Mouse (Mus musculus): ENCODE results near the gene Cacna1b. TPM values are rescaled to one million over a fixed set of nuclear protein-coding genes. Genes with fewer than 3 reads are reported as not detected.

Cacna1b gene
- polyA plus RNA-seq, 1 experiment from 2014 or later = 0.05 TPM

- TF ChIP-seq CTCF (IDR thresholded peaks at IDR 0.05; ENCODE audit: low read depth) = no peak
- Histone ChIP-seq H3K36me3 (ENCODE audit: insufficient read depth) (no peaks in the 10 kb centered on the region), H3K4me1 (ENCODE audit: insufficient read depth) (no peaks in the 10 kb centered on the region), H3K4me2 (no peak overlapping the region), H3K9ac (no peak overlapping the region), H3K27ac (ENCODE audit: low read depth) (no peak overlapping the region), H3K4me3 (ENCODE audit: low read depth, low read length) (no peak overlapping the region), H3K9me3 (ENCODE audit: low read depth, low read length) (no peaks in the 10 kb centered on the region), H3K27me3 (ENCODE audit: insufficient read depth, low read length) (no peaks in the 10 kb centered on the region)
- ATAC-seq (ENCODE audit: insufficient read depth) (no peak), DNase-seq (no peak)
- 66% methylated on average over 7 of the region's 7 CpGs for WGBS
Observed at GRCm38 (mm10) chr2:24609789-24610188, 153.2 kb downstream of the Cacna1b start.

GRCm38 (mm10) chr2:24608765-24609138 lies 154.2 kb downstream of the Cacna1b start:
- Histone ChIP-seq H3K4me3 (ENCODE audit: low read depth, low read length) (no peak overlapping the region), H3K36me3 (ENCODE audit: insufficient read depth) (no peaks in the 10 kb centered on the region), H3K4me2 (peak overlapping the region; percentile 19), H3K9me3 (ENCODE audit: low read depth, low read length) (no peaks in the 10 kb centered on the region), H3K27me3 (ENCODE audit: insufficient read depth, low read length) (no peaks in the 10 kb centered on the region), H3K27ac (ENCODE audit: low read depth) (no peak overlapping the region), H3K4me1 (ENCODE audit: insufficient read depth) (no peaks in the 10 kb centered on the region), H3K9ac (no peak overlapping the region)
- ATAC-seq (ENCODE audit: insufficient read depth) (no peak), DNase-seq (no peak)
- WGBS = 31% methylated on average over 7 of the region's 7 CpGs
- TF ChIP-seq CTCF (IDR thresholded peaks at IDR 0.05; ENCODE audit: low read depth) = no peak

- peak; percentile 60; the same call in 1 of the 2 replicates for ATAC-seq (ENCODE audit: insufficient read depth)
Observed at GRCm38 (mm10) chr2:24607905-24608764, 154.8 kb downstream of the Cacna1b start.

GRCm38 (mm10) chr2:24606531-24606930 lies 156.4 kb downstream of the Cacna1b start:
- DNase-seq (no peak), ATAC-seq (ENCODE audit: insufficient read depth) (no peak)
- Histone ChIP-seq H3K27ac (ENCODE audit: low read depth) (no peak overlapping the region), H3K9me3 (ENCODE audit: low read depth, low read length) (no peaks in the 10 kb centered on the region), H3K4me3 (ENCODE audit: low read depth, low read length) (no peak overlapping the region), H3K36me3 (ENCODE audit: insufficient read depth) (no peaks in the 10 kb centered on the region), H3K4me2 (no peak overlapping the region), H3K9ac (no peak overlapping the region), H3K27me3 (ENCODE audit: insufficient read depth, low read length) (no peaks in the 10 kb centered on the region), H3K4me1 (ENCODE audit: insufficient read depth) (no peaks in the 10 kb centered on the region)
- 79% methylated on average over 15 of the region's 15 CpGs for WGBS
- no peak for TF ChIP-seq CTCF (IDR thresholded peaks at IDR 0.05; ENCODE audit: low read depth)

More at GRCm38 (mm10) chr2:24607905-24608764, 154.8 kb downstream of the Cacna1b start:
- no peak for TF ChIP-seq CTCF (IDR thresholded peaks at IDR 0.05; ENCODE audit: low read depth)
- 23% methylated on average over 13 of the region's 13 CpGs for WGBS
- peak; percentile 5 for DNase-seq
- no peaks in the 10 kb centered on the region for H3K4me1 ChIP-seq (ENCODE audit: insufficient read depth)
- no peaks in the 10 kb centered on the region for H3K9me3 ChIP-seq (ENCODE audit: low read depth, low read length)
- no peak overlapping the region for H3K9ac ChIP-seq
- H3K36me3 ChIP-seq (ENCODE audit: insufficient read depth) = no peaks in the 10 kb centered on the region
- no peak overlapping the region for H3K27ac ChIP-seq (ENCODE audit: low read depth)
- H3K4me3 ChIP-seq (ENCODE audit: low read depth, low read length) = no peak overlapping the region
- no peaks in the 10 kb centered on the region for H3K27me3 ChIP-seq (ENCODE audit: insufficient read depth, low read length)
- H3K4me2 ChIP-seq = peak overlapping the region; percentile 19

- DNase-seq = no peak
- no peak overlapping the region for H3K4me2 ChIP-seq
Observed at GRCm38 (mm10) chr2:24605096-24605495, 157.9 kb downstream of the Cacna1b start.

GRCm38 (mm10) chr2:24589426-24589825 lies 173.5 kb downstream of the Cacna1b start:
- Histone ChIP-seq H3K4me1 (ENCODE audit: insufficient read depth) (no peaks in the 10 kb centered on the region), H3K27ac (ENCODE audit: low read depth) (no peak overlapping the region), H3K4me2 (no peak overlapping the region), H3K9me3 (ENCODE audit: low read depth, low read length) (no peaks in the 10 kb centered on the region), H3K27me3 (ENCODE audit: insufficient read depth, low read length) (no peaks in the 10 kb centered on the region), H3K9ac (no peak overlapping the region), H3K4me3 (ENCODE audit: low read depth, low read length) (no peak overlapping the region), H3K36me3 (ENCODE audit: insufficient read depth) (no peaks in the 10 kb centered on the region)
- no peak for TF ChIP-seq CTCF (IDR thresholded peaks at IDR 0.05; ENCODE audit: low read depth)
- ATAC-seq (ENCODE audit: insufficient read depth) = no peak
- no peak for DNase-seq
- WGBS = 82% methylated on average over 4 of the region's 4 CpGs

More at GRCm38 (mm10) chr2:24605096-24605495, 157.9 kb downstream of the Cacna1b start:
- ATAC-seq (ENCODE audit: insufficient read depth) = no peak
- Histone ChIP-seq H3K9me3 (ENCODE audit: low read depth, low read length) (no peaks in the 10 kb centered on the region), H3K4me3 (ENCODE audit: low read depth, low read length) (no peak overlapping the region), H3K27me3 (ENCODE audit: insufficient read depth, low read length) (no peaks in the 10 kb centered on the region), H3K9ac (no peak overlapping the region), H3K4me1 (ENCODE audit: insufficient read depth) (no peaks in the 10 kb centered on the region), H3K27ac (ENCODE audit: low read depth) (no peak overlapping the region), H3K36me3 (ENCODE audit: insufficient read depth) (no peaks in the 10 kb centered on the region)
- no peak for TF ChIP-seq CTCF (IDR thresholded peaks at IDR 0.05; ENCODE audit: low read depth)
- 62% methylated on average over 4 of the region's 4 CpGs for WGBS

- Histone ChIP-seq H3K4me1 (ENCODE audit: insufficient read depth) (no peaks in the 10 kb centered on the region), H3K27me3 (ENCODE audit: insufficient read depth, low read length) (no peaks in the 10 kb centered on the region), H3K27ac (ENCODE audit: low read depth) (no peak overlapping the region), H3K9me3 (ENCODE audit: low read depth, low read length) (no peaks in the 10 kb centered on the region), H3K36me3 (ENCODE audit: insufficient read depth) (no peaks in the 10 kb centered on the region), H3K4me3 (ENCODE audit: low read depth, low read length) (no peak overlapping the region), H3K9ac (no peak overlapping the region), H3K4me2 (no peak overlapping the region)
- no peak for TF ChIP-seq CTCF (IDR thresholded peaks at IDR 0.05; ENCODE audit: low read depth)
- ATAC-seq (ENCODE audit: insufficient read depth) (no peak), DNase-seq (no peak)
Observed at GRCm38 (mm10) chr2:24587999-24588398, 175.0 kb downstream of the Cacna1b start.
